Mouse (Mus musculus) lung, postnatal 10 days (tissue): ENCODE measurements around the gene Crkl.
A peak's percentile ranks its signal among the peaks of the same experiment; 100 is the strongest.

Experiments
- DNase-seq: peaks from one replicate; pipeline ENCODE4 v3.0.0; 2021

The Crkl gene

DNA sequence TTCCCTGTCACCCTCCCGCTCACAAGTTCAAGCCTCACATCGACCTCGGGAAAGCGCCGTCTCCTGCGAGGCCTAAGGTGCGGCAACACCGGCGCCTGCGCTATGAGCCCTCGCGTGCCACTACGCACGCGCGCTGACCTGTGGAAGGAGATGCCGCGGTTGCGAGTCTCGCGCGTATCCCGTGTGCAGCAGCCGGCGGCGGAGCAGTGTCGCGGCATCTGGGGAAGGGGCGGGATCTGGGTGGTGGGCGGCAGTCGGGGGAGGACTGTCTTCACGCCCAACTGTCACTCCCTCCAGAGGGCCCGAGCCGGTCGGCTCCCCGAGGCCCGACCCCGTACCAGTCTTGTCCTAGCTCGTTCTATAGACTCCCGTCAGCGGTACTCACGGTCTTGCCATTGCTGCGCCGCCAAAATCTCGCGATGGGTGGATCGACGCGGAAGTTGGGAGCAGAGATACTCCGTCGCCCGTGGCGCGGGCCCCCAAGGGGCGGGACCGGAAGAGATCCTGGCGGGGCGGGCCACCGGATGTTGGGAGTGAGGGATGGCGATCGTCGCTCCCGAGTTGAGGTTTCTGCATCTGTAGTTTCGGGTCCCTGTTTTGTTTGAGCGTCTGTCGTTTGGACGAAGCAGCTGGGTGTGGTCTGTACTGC, 79.0 kb downstream of the Crkl start, which contains the start of gene Thap7:
Gene Thap7 (minus strand): TSS at position 497 of the 649 bp plus-strand sequence.
- DNase-seq, result peak; percentile 99

DNA sequence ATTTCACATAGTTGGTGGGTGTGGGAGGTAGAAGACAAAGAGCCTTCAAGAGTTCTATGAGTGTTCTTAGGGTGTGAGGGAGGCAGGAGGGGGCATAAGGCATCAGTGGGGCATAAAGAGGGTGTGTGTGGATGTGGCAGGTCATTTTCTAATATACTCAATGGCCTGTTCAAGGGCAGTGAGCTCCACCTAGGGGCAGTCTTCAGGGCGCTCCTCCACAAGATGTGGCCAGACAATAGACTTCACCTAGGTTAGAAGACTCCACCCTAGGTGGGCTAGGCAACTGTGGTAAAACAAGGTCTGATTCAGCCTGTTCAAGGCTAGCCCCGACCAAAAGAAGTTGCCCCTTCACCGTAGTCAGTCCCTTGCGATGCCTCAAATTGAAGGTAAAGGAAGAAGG, 80.5 kb downstream of the Crkl start:
- DNase-seq, result peak; percentile 43

DNA sequence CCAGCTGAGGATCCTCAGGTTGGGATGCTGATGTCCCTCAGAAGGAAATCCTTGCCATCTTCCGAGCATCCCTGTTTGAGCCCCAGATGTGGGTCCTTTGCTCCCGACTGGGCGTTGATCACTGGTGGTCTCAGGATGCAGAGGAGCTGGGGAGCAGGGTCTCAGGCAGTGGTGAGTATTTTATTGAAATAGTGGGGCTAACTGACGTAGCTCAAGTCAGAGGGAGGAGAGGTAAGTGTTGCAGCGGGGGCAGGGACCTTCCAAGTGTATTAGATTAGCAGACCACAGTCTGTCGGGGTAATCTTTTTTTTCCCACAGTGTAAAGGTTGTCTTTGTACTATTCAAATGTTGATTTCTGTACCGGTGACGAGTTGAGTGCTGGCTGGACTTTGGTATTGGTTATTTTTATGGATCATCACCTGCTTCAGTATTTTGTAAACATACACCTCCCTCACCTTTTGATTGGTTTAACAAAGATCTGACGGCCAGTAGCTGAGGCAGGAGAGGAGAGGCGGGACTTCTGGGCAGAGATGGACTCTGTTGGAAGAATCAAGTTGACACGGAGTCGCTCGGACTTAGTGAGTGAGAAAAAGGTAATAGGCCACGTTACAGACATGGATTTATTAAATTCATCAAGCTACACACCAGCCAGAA, 81.0 kb downstream of the Crkl start:
- DNase-seq, result no peak

DNA sequence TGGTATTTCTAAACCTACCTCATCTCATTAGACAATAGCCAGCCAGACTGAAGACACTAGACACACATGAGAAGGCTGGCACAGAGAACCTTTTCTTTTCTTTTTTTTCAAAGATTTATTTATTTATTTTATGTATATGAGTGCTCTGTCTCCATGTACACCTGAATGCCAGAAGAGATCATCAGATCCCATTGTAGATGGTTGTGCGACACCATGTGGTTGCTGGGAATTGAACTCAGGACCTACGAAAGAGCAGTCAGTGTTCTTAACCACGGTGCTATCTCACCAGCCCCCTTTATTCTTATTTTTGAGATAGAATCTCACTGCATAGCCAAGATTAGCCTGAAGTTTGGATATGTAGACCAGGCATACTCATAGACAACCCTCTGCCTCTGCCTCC, 84.8 kb downstream of the Crkl start:
- no peak for DNase-seq
